Mouse (Mus musculus): ENCODE data around the gene Pias3. TPM values are rescaled to one million over a fixed set of nuclear protein-coding genes. Genes with fewer than 3 reads are reported as not detected.

Pias3 gene
- total and polyA plus RNA-seq, 2 experiments from 2014 or later: 46.0 to 49.7 TPM

DNA sequence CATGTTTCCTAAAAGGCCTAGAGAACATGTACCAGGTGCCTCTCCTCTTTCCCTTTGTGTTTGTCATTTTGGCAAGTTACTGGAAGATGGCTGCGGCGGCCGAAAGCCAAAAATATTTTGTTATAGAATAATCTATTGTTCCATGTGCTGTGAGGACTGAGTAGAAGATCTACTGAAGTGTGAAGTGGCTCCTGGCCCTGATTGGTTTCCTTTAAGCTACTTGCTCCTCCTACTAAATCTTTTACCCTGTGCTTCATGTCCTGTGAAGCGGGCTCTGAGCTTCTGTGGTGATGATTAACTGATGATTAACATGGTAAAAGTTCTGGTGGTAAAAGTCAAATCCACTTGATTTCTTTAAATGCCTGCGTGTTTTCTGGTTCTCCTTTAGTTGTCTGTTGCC, 29.3 kb upstream of the Pias3 start:
- Histone ChIP-seq H3K27me3 (ENCODE audit: insufficient read depth, low read length) (no peaks in the 10 kb centered on the region), H3K36me3 (ENCODE audit: insufficient read depth, low read length) (no peaks in the 10 kb centered on the region), H3K9me3 (ENCODE audit: low read length) (no peaks in the 10 kb centered on the region), H3K4me2 (ENCODE audit: low read depth, low read length, poor library complexity, severe bottlenecking) (no peak overlapping the region), H3K4me1 (ENCODE audit: insufficient read depth, low read length) (peaks cover 5% of the 10 kb centered on the region; the same call in 1 of the 2 replicates), H3K27ac (ENCODE audit: low read depth, low read length) (no peak overlapping the region), H3K9ac (replicated peaks; ENCODE audit: low read length, poor library complexity, severe bottlenecking) (no peak overlapping the region), H3K4me3 (ENCODE audit: low read depth, low read length) (no peak overlapping the region)
- TF ChIP-seq CTCF (IDR thresholded peaks at IDR 0.05): no peak
- ATAC-seq (ENCODE audit: low FRiP score) (no peak), DNase-seq (ENCODE audit: low spot score) (no peak)
- 93% methylated on average over 5 of the region's 5 CpGs for WGBS

DNA sequence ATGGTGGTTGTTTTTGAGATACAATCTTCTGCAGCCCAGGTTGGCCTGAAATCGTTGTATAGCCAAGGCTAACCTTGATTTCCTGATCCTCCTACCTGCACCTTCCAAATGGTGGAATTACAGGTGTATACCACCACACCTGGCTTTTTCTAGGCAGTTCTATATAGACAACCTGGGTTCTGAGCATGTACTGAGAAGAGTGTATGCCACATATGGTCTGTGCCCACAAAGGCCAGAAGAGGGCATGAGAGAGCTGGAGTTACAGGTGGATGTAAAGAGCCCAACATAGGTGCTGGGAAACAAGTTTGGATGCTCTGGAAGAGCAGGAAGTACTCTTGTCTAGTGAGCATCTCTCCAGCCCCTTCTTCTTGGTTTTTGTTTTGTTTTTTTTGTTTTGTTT, 28.9 kb upstream of the Pias3 start:
- no peak for ATAC-seq (ENCODE audit: low FRiP score)
- H3K4me3 ChIP-seq (ENCODE audit: low read depth, low read length): no peak overlapping the region
- no peak for DNase-seq (ENCODE audit: low spot score)
- peak; percentile 53 for TF ChIP-seq CTCF (IDR thresholded peaks at IDR 0.05)
- WGBS: 42% methylated on average over 1 of the region's 1 CpGs
- H3K9ac ChIP-seq (replicated peaks; ENCODE audit: low read length, poor library complexity, severe bottlenecking): no peak overlapping the region
- H3K4me2 ChIP-seq (ENCODE audit: low read depth, low read length, poor library complexity, severe bottlenecking): no peak overlapping the region
- H3K4me1 ChIP-seq (ENCODE audit: insufficient read depth, low read length): peaks cover 5% of the 10 kb centered on the region; the same call in 1 of the 2 replicates
- H3K27ac ChIP-seq (ENCODE audit: low read depth, low read length): no peak overlapping the region
- no peaks in the 10 kb centered on the region for H3K9me3 ChIP-seq (ENCODE audit: low read length)
- no peaks in the 10 kb centered on the region for H3K27me3 ChIP-seq (ENCODE audit: insufficient read depth, low read length)
- H3K36me3 ChIP-seq (ENCODE audit: insufficient read depth, low read length): no peaks in the 10 kb centered on the region

DNA sequence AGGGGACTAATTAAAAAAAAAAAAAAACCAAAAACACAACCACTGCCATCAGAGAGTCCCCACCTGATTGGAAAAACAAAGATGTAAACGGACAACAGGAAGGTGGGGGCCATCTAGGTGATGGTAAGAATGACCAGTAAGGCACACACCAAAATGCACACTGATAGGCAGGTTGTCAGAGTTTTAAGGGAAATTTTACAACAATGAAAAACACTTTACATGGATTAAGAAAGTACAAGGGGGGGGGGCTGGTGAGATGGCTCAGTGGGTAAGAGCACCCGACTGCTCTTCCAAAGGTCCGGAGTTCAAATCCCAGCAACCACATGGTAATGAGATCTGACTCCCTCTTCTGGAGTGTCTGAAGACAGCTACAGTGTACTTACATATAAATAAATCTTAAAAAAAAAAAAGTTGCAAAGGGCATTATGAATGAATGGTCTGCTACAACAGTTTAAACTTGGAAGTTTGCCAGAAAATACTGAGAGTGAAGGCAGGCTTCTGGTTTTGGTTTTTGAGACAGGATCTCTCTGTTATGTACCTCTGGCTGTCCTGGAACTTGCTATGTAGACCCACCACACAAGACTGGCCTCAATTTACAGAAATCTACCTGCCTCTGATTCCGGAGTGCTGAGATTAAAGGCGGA, 27.6 kb upstream of the Pias3 start:
- Histone ChIP-seq H3K4me2 (ENCODE audit: low read depth, low read length, poor library complexity, severe bottlenecking) (no peak overlapping the region), H3K4me1 (ENCODE audit: insufficient read depth, low read length) (no peaks in the 10 kb centered on the region), H3K9ac (replicated peaks; ENCODE audit: low read length, poor library complexity, severe bottlenecking) (no peak overlapping the region), H3K4me3 (ENCODE audit: low read depth, low read length) (no peak overlapping the region), H3K9me3 (ENCODE audit: low read length) (no peaks in the 10 kb centered on the region), H3K36me3 (ENCODE audit: insufficient read depth, low read length) (no peaks in the 10 kb centered on the region), H3K27ac (ENCODE audit: low read depth, low read length) (no peak overlapping the region), H3K27me3 (ENCODE audit: insufficient read depth, low read length) (no peaks in the 10 kb centered on the region)
- DNase-seq (ENCODE audit: low spot score) (no peak), ATAC-seq (ENCODE audit: low FRiP score) (no peak)
- WGBS: 98% methylated on average over 5 of the region's 5 CpGs
- no peak for TF ChIP-seq CTCF (IDR thresholded peaks at IDR 0.05)

DNA sequence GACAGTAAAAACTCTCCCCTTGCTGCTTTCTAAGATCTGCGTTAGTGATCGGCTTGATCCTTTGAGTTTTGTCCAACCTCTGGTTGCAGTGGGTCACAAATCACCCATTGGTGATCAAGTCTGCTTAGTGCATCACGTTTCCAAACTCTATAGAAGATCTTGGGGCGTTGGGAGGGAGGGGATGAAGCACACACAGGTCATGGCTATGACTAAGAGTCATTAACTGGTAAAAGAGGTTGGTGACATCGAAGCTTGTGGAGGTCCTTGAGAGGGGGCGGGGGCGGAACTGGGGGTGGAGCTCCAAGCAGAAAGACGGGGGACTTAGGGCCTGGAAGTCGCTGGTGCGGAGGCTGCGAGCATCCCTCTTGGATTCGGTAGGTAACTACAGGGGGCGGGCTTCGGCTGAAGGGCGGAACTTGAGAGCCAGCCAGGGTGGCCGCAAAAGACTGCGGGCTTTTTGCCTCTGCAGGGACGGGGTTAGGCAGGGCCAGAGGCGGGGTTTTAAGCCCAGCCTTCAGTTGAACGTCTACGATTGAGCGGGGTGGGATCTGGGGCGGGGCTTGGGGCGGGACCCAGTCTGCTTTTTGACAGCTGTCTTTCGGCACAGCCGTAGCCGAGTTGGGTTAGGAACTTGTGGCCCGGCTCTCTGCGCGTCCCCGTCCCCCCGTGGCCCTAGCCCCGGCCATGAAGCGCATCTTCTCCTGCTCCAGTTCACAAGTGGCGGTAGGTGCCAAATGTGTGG, 26.3 kb upstream of the Pias3 start, which contains the start of gene Ankrd35:
Gene Ankrd35 (plus strand): TSS at position 405 of the 742 bp plus-strand sequence.
- peak within 1 kb of the TSS; percentile 43 for H3K4me3 ChIP-seq (ENCODE audit: low read depth, low read length)
- H3K4me2 ChIP-seq (ENCODE audit: low read depth, low read length, poor library complexity, severe bottlenecking): peak within 1 kb of the TSS; percentile 91
- TF ChIP-seq CTCF (IDR thresholded peaks at IDR 0.05): peak; percentile 54
- no peak within 1 kb of the TSS for H3K27ac ChIP-seq (ENCODE audit: low read depth, low read length)
- H3K9ac ChIP-seq (replicated peaks; ENCODE audit: low read length, poor library complexity, severe bottlenecking): peak within 1 kb of the TSS; percentile 50
- no peaks in the 10 kb centered on the region for H3K4me1 ChIP-seq (ENCODE audit: insufficient read depth, low read length)
- DNase-seq (ENCODE audit: low spot score): peak; percentile 87
- 4% methylated on average over 35 of the region's 35 CpGs for WGBS
- H3K27me3 ChIP-seq (ENCODE audit: insufficient read depth, low read length): no peaks in the 10 kb centered on the region
- H3K36me3 ChIP-seq (ENCODE audit: insufficient read depth, low read length): no peaks in the 10 kb centered on the region
- no peaks in the 10 kb centered on the region for H3K9me3 ChIP-seq (ENCODE audit: low read length)
- ATAC-seq (ENCODE audit: low FRiP score): peak; percentile 87

DNA sequence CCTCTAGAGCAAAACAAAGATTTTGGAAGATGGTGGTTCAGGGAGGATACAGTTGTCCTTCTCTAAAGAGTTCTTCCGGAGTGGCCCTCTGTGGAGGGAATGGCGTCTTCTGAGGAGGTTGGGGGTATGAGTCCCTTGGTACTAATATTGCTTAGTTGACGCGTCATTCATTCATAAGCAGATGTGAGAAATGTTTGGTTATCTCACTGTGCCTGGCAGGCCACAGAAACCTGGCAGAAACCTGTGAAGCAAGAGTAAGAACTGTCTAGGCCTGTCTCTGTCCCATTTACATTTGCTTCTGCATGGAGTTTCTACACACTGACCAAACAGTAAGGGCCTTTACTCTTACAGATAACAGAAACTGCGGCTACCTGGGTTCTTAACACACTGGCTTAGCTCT, 24.7 kb upstream of the Pias3 start:
- WGBS: 98% methylated on average over 5 of the region's 5 CpGs
- H3K9me3 ChIP-seq (ENCODE audit: low read length): no peaks in the 10 kb centered on the region
- H3K9ac ChIP-seq (replicated peaks; ENCODE audit: low read length, poor library complexity, severe bottlenecking): no peak overlapping the region

DNA sequence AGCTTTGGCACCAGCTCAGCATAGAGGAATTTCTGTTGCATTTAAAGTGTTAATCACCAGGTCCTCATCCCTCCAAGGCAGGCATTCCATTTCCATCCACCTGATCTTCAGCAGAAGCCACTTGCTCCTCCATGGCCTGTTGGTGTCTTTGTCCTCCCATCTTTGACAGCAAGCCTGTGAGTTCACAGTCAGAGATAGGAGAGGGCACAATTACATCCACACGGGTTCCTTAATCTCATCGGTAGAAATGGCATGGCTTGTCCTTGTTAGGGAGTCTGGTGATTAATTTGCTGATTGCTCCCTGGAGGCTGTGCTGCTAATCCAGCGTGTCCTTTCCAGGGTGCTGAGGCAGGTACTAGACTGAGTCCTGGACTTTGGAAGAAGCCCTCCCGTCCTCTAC, 22.7 kb upstream of the Pias3 start:
- H3K9me3 ChIP-seq (ENCODE audit: low read length): no peaks in the 10 kb centered on the region
- H3K27ac ChIP-seq (ENCODE audit: low read depth, low read length): no peak overlapping the region
- no peaks in the 10 kb centered on the region for H3K36me3 ChIP-seq (ENCODE audit: insufficient read depth, low read length)
- DNase-seq (ENCODE audit: low spot score) (no peak), ATAC-seq (ENCODE audit: low FRiP score) (no peak)
- H3K4me3 ChIP-seq (ENCODE audit: low read depth, low read length): no peak overlapping the region
- H3K4me2 ChIP-seq (ENCODE audit: low read depth, low read length, poor library complexity, severe bottlenecking): no peak overlapping the region
- TF ChIP-seq CTCF (IDR thresholded peaks at IDR 0.05): no peak
- no peaks in the 10 kb centered on the region for H3K27me3 ChIP-seq (ENCODE audit: insufficient read depth, low read length)
- H3K4me1 ChIP-seq (ENCODE audit: insufficient read depth, low read length): no peaks in the 10 kb centered on the region
- no peak overlapping the region for H3K9ac ChIP-seq (replicated peaks; ENCODE audit: low read length, poor library complexity, severe bottlenecking)
- WGBS: 70% methylated on average over 4 of the region's 4 CpGs

More for the DNA sequence above, 24.7 kb upstream of the Pias3 start:
- Histone ChIP-seq H3K4me1 (ENCODE audit: insufficient read depth, low read length) (no peaks in the 10 kb centered on the region), H3K27ac (ENCODE audit: low read depth, low read length) (no peak overlapping the region), H3K27me3 (ENCODE audit: insufficient read depth, low read length) (no peaks in the 10 kb centered on the region), H3K36me3 (ENCODE audit: insufficient read depth, low read length) (no peaks in the 10 kb centered on the region), H3K4me2 (ENCODE audit: low read depth, low read length, poor library complexity, severe bottlenecking) (no peak overlapping the region), H3K4me3 (ENCODE audit: low read depth, low read length) (no peak overlapping the region)
- DNase-seq (ENCODE audit: low spot score) (no peak), ATAC-seq (ENCODE audit: low FRiP score) (no peak)
- TF ChIP-seq CTCF (IDR thresholded peaks at IDR 0.05): no peak
